Mouse (Mus musculus): ENCODE measurements around the gene Cobll1. TPM values are rescaled to one million over a fixed set of nuclear protein-coding genes. Genes with fewer than 3 reads are reported as not detected.

The Cobll1 gene
- total RNA-seq, 2 experiments from 2014 or later, result 6.8 to 8.5 TPM

DNA sequence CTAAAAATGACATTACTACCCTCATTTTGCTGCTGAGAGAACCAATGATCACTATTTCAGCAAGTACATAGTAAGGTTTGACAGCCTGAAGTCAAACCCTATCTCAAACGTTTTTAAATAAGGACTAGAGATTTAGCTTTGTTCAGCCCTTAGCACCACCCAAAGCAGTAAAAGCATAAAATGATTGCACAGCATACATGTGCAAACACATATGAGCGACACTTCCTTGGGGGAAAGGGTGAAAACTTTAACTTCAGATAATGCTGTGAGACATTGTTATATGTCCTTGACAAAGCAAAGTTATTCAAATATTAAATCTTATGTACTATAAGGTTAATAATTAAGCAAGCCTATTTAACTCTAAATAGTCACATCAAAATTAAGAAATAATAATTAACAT is 18.2 kb upstream of the Cobll1 start:
- TF ChIP-seq CTCF (conservative IDR thresholded peaks at IDR 0.05), result no peak
- no peak overlapping the region for H3K4me3 ChIP-seq

DNA sequence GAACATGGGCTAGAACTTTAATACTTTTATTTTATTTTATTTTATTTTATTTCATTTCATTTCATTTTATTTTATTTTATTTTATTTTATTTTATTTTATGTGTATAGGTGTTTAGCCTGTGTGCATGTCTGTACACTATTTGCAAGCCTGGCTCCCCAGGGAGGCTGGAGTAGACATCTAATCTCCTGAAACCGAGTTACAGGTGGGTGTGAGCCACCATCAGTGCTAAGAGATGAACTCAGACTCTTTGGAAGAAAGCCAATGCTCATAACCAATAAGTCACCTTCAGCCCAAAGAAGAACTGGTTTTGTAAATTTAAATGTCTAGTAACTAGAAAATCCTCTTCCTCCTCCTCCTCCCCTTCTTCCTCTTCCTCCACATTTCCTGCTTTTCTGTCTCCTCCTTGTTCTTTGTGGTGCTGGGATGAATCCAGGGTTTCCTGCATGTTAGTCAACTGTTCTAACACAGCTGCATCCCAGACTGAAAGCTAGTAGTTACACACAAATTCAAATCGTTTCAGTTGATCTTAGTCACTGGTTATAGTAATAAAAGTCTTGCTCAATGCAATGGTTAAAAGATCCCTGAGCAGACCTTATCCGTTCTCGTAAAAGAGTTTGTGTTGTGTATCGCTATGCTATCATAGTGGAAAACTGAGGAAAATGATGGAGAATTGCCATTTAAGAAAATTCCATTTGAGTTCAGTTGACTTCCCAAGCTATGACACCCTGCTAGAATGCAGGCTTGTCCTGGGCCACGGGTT is 17.5 kb upstream of the Cobll1 start:
- no peak for DNase-seq (ENCODE audit: low spot score in 2 of 2)
- H3K27ac ChIP-seq, result no peak overlapping the region

More for the DNA sequence above, 18.2 kb upstream of the Cobll1 start:
- DNase-seq (ENCODE audit: low spot score in 2 of 2), result no peak
- H3K27ac ChIP-seq, result no peak overlapping the region

DNA sequence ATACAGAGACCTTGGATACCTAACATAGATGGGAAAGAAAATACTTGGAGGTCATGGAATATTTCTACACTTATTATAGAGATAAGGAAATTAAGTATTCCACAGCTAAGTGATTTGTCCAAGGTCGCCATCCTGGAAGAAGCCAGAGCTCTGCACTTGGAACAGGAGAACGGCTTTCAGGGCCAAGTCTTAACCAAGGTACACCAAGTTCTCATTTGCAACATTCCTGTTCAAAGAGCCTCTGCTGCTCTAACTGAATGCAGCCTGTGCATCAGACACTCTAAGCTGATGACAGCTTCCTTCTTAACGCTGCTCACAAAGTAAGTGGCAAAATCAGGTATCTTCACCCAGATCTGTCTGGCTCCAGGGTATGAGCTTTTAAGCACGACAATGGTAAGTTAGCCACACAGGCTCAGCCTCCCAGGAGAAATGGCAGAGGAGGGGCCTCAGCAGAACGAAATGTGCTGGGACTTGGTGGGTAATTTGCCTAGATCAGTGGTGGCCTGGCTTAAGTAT is 11.4 kb upstream of the Cobll1 start:
- Histone ChIP-seq H3K27ac (no peak overlapping the region), H3K4me3 (no peak overlapping the region)
- TF ChIP-seq CTCF (conservative IDR thresholded peaks at IDR 0.05), result no peak
- DNase-seq (ENCODE audit: low spot score in 2 of 2), result no peak

More for the DNA sequence above, 17.5 kb upstream of the Cobll1 start:
- no peak for TF ChIP-seq CTCF (conservative IDR thresholded peaks at IDR 0.05)
- no peak overlapping the region for H3K4me3 ChIP-seq

DNA sequence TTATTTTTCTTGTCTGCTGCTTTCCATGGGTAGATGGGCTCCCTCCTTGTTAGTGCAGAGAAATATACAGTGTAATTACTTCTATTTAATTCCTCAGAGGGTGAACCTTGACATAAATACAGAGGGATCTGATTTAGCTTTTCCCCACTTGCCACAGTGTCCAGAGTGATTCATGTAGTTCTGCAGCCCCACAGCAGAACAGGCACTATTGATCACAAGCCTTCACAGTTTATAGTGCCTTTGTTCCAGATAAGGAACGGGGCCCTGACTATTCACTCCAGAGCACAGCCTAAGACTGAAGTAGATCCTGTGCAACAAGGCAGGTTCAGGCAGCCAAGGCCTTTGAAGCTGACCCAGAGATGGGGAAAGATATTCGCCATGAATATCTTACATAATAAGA is 10.4 kb upstream of the Cobll1 start:
- Histone ChIP-seq H3K27ac (no peak overlapping the region), H3K4me3 (no peak overlapping the region)
- no peak for DNase-seq (ENCODE audit: low spot score in 2 of 2)
- no peak for TF ChIP-seq CTCF (conservative IDR thresholded peaks at IDR 0.05)

DNA sequence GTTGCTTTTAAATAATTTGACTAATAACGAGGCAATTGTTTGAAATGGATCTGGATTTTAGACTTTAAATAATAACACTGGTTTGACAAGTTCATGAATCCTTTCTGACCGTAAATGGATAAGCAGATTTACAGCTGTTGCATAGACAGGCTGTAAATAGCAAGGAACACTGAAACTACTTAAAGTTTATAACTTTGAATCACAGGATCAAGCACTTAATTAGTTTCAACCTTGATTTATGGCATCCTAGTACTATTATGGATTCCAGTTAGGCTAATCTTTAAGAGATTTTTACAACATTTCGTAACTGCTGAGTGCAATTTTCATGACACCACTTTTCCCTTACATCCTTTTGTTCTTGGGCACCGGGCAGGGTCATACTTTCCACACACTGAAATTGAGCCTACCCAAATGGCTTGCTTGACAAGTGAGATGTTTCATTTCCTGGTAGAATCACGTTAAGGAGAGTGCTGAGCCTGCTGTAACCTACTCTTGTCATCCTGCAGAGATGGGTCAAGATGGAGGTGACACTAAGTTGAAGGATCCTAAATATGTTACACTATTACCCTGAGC is 1.1 kb upstream of the Cobll1 start:
- Histone ChIP-seq H3K27ac (no peak overlapping the region), H3K4me3 (no peak overlapping the region)
- DNase-seq (ENCODE audit: low spot score in 2 of 2), result no peak
- no peak for TF ChIP-seq CTCF (conservative IDR thresholded peaks at IDR 0.05)

DNA sequence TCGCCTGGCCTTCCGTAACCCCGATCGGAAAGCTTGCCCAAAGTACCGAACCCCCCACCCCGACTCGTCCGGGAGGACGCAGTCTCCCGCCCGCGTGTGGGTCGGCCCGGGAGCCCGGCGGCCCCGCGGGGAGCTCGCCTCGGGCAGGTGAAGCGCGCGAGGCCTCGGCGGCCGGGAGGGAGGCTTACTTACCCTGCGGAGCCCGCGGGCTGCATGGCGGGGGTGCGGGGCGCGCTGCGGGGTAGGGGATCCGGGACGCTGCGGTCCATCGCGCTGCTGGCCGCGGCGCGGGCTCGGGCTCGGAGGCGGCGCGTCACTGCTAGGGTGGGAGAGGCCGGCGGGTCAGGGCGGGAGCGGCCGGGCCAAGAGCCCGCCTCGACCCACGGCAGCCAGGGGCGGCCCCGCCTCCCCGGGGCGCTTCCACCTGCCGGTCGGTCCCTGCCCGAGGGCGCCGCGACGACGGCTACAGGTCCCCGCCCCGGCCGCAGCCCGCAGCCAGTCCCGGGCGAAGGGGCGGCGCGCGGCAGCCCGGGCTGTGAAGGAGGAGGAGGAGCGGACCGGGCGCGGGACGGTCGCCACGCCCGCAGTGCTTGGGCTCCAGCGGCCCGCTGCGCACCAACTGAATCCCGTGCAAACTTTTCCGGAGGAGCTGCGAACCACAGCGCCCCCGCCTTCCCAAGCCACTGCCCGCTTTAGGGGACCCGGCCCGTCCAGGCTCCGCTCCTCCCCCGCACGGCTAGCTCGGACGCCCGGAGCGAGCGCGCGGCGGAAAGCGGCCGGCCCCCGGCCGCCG is 836 bp downstream of the Cobll1 start:
- Histone ChIP-seq H3K4me3 (peak overlapping the region; percentile 68), H3K27ac (peak overlapping the region; percentile 79)
- peak; percentile 11; the same call in 1 of the 2 replicates for TF ChIP-seq CTCF (conservative IDR thresholded peaks at IDR 0.05)
- DNase-seq (ENCODE audit: low spot score in 2 of 2), result peak; percentile 20 to 23

DNA sequence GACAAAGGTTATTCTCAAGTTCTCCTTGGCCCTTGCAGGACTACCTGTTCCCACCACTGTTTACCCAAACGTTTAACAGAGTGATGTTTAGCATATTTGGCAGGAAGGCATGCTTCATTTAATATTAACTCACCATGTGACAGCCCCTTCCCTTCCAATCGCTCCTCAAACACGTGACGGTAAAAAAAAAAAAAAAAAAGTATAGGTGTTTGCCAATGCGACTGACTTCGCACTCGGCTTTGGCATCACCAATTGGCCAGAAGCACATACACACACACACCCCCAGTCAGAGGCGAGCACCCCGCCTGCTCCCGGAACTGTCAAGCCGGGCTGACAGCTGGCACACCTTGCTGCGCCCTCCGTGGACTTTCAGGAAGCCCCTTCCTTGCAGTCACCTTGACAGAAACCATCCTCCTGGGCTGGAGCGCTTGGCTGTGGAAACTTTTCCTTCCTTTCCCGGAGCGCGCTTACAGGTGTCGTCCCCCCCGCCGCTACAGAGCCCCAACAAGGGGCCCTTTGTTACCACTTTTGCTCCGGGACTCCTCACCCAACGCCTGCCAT is 1.5 kb downstream of the Cobll1 start:
- no peak for TF ChIP-seq CTCF (conservative IDR thresholded peaks at IDR 0.05)
- Histone ChIP-seq H3K27ac (peak overlapping the region; percentile 79), H3K4me3 (peak overlapping the region; percentile 68)
- DNase-seq (ENCODE audit: low spot score in 2 of 2), result no peak

DNA sequence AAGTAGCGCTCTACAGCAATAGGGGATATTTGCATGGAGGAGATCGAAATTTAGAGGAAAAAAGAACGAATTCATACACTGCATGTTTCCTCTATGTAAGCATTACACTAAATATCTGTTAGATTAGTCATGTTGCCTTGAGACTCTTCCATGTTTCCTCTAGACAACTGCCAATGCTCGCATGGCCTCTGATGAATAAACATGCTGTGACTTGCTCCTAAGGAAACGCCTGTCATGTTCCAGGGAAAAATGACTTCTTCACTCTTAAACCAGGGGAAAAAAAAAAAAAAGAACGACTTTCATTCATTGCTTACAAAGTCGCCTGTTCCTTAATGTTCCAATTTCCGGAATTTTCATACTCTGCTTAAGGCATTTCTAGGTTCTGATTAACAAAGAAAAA is 2.1 kb downstream of the Cobll1 start:
- TF ChIP-seq CTCF (conservative IDR thresholded peaks at IDR 0.05), result no peak
- Histone ChIP-seq H3K27ac (peak overlapping the region; percentile 79; the same call in 1 of the 2 replicates), H3K4me3 (peak overlapping the region; percentile 68)
- no peak for DNase-seq (ENCODE audit: low spot score in 2 of 2)

DNA sequence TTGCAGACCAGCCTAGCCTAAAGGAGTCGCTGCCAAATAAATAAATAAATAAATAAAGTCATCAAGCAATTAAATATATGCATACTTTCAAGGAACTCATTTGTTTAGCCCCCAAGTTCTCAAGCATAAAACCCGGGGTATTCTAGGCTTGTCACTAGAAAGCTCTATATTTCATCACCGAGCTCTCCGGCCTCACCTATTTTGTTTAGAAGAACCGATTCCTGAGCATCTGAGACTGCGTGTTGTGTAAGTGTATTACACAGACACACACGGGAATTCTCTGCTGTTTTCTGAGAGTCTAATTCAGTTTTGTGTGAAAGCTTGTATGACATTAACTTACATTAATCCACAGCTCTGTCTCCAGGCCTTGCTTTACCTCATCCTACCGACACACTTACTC is 2.6 kb downstream of the Cobll1 start:
- no peak overlapping the region; the same call in 1 of the 2 replicates for H3K4me3 ChIP-seq
- no peak for TF ChIP-seq CTCF (conservative IDR thresholded peaks at IDR 0.05)

DNA sequence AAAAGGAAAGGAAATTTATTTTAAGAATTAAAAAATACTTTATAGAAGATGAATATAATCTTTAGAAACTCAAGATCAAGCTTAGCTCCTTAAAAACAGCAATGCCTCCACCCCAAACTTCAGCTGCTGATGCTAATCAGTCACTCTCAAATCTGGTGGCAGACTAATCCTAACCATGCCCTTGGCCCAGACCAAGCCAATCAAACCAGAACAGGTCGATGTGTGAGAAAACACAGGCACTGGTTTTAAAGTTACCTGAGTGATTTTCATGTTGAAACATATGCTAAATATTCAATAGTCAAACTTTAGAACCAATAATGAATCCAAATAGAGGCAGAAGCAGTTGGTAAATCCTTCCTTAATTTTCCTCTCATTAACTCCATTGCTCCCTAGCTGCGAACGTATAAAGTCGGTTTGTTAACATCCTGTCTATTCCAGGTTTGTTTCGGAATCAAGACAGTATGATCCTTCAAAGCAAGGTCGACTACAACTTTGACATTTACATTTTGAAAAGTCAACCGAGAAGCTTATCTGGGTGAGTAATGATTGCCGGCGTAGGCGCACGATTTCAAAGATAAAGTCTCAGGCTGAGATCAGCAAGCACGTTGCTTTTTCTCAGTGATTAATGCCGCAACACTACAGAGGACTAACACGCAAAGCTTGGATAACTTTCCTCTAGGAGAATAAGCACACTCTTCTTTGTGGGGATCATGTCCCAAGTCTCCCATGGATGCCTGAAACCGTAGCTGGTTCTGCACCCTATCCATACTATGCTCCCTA is 6.3 kb downstream of the Cobll1 start:
- Histone ChIP-seq H3K27ac (no peak overlapping the region), H3K4me3 (no peak overlapping the region)
- TF ChIP-seq CTCF (conservative IDR thresholded peaks at IDR 0.05), result no peak
- DNase-seq (ENCODE audit: low spot score in 2 of 2), result no peak

More for the DNA sequence above, 2.6 kb downstream of the Cobll1 start:
- no peak overlapping the region for H3K27ac ChIP-seq
- no peak for DNase-seq (ENCODE audit: low spot score in 2 of 2)

DNA sequence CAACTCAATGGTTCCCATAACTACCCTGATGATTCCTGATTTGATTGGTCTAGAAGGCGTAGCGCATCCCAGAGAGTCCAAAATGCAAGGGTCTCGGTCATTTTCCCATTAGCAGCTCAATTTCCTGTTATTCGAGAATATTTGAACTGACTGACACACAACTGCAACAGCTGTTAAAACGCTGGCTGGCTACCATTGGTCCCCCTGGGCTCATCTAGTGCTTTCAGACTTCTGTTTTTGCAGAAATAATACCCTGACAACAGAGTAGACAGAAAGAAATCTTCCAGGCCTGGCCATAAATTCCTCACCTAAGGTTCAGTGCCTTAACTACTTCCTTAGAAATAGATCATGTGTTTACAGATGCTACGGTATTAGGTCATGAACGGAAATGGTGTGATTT is 10.8 kb downstream of the Cobll1 start:
- TF ChIP-seq CTCF (conservative IDR thresholded peaks at IDR 0.05), result no peak
- H3K4me3 ChIP-seq, result no peak overlapping the region
- H3K27ac ChIP-seq, result no peak overlapping the region; the same call in 1 of the 2 replicates
- no peak for DNase-seq (ENCODE audit: low spot score in 2 of 2)

DNA sequence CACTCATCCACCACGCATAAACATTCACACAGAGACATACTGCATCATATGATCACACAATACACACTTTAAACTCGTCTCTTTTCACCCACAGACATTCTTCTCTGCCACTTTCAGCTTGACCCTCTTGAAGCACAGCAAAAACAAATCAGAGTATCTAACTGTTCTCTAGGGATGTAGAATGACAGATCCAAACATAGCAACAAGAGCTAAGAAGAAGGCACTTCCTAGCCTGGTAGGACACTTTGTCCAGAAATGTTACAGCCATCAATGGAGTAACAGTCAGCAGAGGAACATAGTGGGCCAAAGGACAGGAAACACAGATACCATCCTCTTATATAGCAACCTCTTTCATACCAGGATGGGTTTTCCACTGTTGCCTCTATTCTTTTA is 11.3 kb downstream of the Cobll1 start:
- TF ChIP-seq CTCF (conservative IDR thresholded peaks at IDR 0.05), result no peak
- H3K27ac ChIP-seq, result no peak overlapping the region
- no peak overlapping the region for H3K4me3 ChIP-seq
- no peak for DNase-seq (ENCODE audit: low spot score in 2 of 2)

All from layer of hippocampus, adult 2 months (tissue).